Mouse (Mus musculus): ENCODE data around the gene Col25a1. TPM values are rescaled to one million over a fixed set of nuclear protein-coding genes. Genes with fewer than 3 reads are reported as not detected.

The Col25a1 gene
- polyA plus RNA-seq, 1 experiment from 2014 or later, result 2.6 TPM

DNA sequence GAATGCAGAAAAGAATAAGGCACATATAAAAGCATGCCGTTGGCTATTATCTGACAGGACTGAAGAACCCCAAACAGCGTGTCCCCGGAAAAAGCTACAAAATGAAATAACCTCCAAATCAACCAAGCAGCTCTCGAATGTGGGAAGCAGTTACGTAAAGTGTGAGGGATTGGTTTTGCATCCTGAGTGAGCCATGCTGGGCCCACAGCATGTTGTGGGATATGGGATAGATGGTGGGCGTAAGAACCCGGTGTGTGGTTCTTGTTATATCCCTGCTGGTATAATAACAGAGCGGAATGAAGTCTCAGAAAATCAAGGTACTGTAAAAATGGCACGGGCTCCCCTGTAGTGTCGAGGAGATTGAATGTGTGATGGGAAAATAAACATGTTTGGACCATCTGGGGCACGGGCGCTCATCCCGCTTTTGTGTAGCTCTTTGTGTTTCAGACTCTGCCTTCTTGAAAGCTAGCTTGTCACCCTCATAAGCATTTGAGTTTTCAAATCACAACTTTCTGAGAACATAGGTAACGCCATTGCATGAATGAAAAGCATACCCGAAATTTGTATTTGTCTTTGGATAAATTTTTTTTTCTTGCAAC, 225.4 kb downstream of the Col25a1 start:
- H3K4me2 ChIP-seq, result no peak overlapping the region
- no peaks in the 10 kb centered on the region for H3K27me3 ChIP-seq (replicated peaks)
- no peak overlapping the region for H3K9ac ChIP-seq
- H3K4me1 ChIP-seq (replicated peaks), result no peaks in the 10 kb centered on the region
- no peak overlapping the region for H3K27ac ChIP-seq (ENCODE audit: poor library complexity, severe bottlenecking)
- H3K36me3 ChIP-seq, result no peaks in the 10 kb centered on the region
- 83% methylated on average over 15 of the region's 15 CpGs for WGBS
- H3K9me3 ChIP-seq (replicated peaks), result no peaks in the 10 kb centered on the region
- no peak for ATAC-seq (ENCODE audit: insufficient number of reproducible peaks, low FRiP score)
- H3K4me3 ChIP-seq, result no peak overlapping the region

DNA sequence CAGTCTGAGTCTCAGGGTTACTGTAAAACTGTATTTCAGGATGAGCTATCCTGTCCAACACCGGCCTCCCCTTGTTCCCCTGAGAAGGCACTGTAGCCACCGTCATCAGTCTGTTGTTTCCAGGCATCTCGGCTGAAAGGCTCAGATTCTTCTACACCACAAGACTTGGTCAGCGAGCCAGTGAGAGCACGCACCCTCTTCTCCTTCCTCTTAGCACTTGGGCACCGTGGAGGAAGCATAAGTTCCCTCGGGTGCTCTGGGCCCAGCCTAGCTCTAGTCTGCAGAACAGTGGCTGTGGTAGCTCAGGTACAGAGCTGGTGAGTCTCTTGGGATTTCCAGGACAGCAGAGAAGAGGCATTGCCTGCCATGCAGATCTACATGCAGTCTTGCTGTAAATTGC, 229.5 kb downstream of the Col25a1 start:
- no peak overlapping the region for H3K27ac ChIP-seq (ENCODE audit: poor library complexity, severe bottlenecking)
- no peaks in the 10 kb centered on the region for H3K36me3 ChIP-seq
- no peak overlapping the region for H3K4me3 ChIP-seq
- no peak overlapping the region for H3K9ac ChIP-seq
- no peaks in the 10 kb centered on the region for H3K4me1 ChIP-seq (replicated peaks)
- no peaks in the 10 kb centered on the region for H3K9me3 ChIP-seq (replicated peaks)
- WGBS, result 73% methylated on average over 7 of the region's 7 CpGs
- H3K27me3 ChIP-seq (replicated peaks), result no peaks in the 10 kb centered on the region
- no peak for ATAC-seq (ENCODE audit: insufficient number of reproducible peaks, low FRiP score)
- H3K4me2 ChIP-seq, result no peak overlapping the region

GRCm38 (mm10) chr3:130361922-130362321, 230.6 kb downstream of the Col25a1 start:
- no peaks in the 10 kb centered on the region for H3K9me3 ChIP-seq (replicated peaks)
- no peaks in the 10 kb centered on the region for H3K36me3 ChIP-seq
- no peaks in the 10 kb centered on the region for H3K27me3 ChIP-seq (replicated peaks)
- no peak overlapping the region for H3K9ac ChIP-seq
- 64% methylated on average over 1 of the region's 1 CpGs for WGBS
- 0 out of 2 replicates have a peak, but pooled peaks cover under 1% of the 10 kb centered on the region for H3K4me1 ChIP-seq (replicated peaks)
- no peak overlapping the region for H3K4me2 ChIP-seq
- ATAC-seq (ENCODE audit: insufficient number of reproducible peaks, low FRiP score), result no peak
- no peak overlapping the region for H3K4me3 ChIP-seq
- no peak overlapping the region for H3K27ac ChIP-seq (ENCODE audit: poor library complexity, severe bottlenecking)

GRCm38 (mm10) chr3:130362797-130363367, 231.6 kb downstream of the Col25a1 start:
- WGBS, result 76% methylated on average over 7 of the region's 7 CpGs
- no peak overlapping the region for H3K4me2 ChIP-seq
- H3K4me3 ChIP-seq, result no peak overlapping the region
- no peaks in the 10 kb centered on the region for H3K36me3 ChIP-seq
- H3K27me3 ChIP-seq (replicated peaks), result no peaks in the 10 kb centered on the region
- H3K9me3 ChIP-seq (replicated peaks), result no peaks in the 10 kb centered on the region
- no peak overlapping the region for H3K9ac ChIP-seq
- ATAC-seq (ENCODE audit: insufficient number of reproducible peaks, low FRiP score), result no peak
- no peak overlapping the region for H3K27ac ChIP-seq (ENCODE audit: poor library complexity, severe bottlenecking)
- 0 out of 2 replicates have a peak, but pooled peaks cover 7% of the 10 kb centered on the region for H3K4me1 ChIP-seq (replicated peaks)

- Histone ChIP-seq H3K9me3 (replicated peaks) (no peaks in the 10 kb centered on the region), H3K27ac (ENCODE audit: poor library complexity, severe bottlenecking) (no peak overlapping the region), H3K4me2 (no peak overlapping the region), H3K9ac (no peak overlapping the region), H3K27me3 (replicated peaks) (no peaks in the 10 kb centered on the region), H3K4me1 (replicated peaks) (0 out of 2 replicates have a peak, but pooled peaks cover 12% of the 10 kb centered on the region), H3K36me3 (no peaks in the 10 kb centered on the region), H3K4me3 (no peak overlapping the region)
- WGBS, result 59% methylated on average over 8 of the region's 8 CpGs
- no peak for ATAC-seq (ENCODE audit: insufficient number of reproducible peaks, low FRiP score)
Measured at GRCm38 (mm10) chr3:130366917-130367610, 235.8 kb downstream of the Col25a1 start.

- Histone ChIP-seq H3K27ac (ENCODE audit: poor library complexity, severe bottlenecking) (no peak overlapping the region), H3K9ac (no peak overlapping the region), H3K9me3 (replicated peaks) (no peaks in the 10 kb centered on the region), H3K4me3 (no peak overlapping the region), H3K27me3 (replicated peaks) (no peaks in the 10 kb centered on the region), H3K4me2 (no peak overlapping the region), H3K4me1 (replicated peaks) (0 out of 2 replicates have a peak, but pooled peaks cover 17% of the 10 kb centered on the region), H3K36me3 (no peaks in the 10 kb centered on the region)
- 93% methylated on average over 4 of the region's 4 CpGs for WGBS
- no peak for ATAC-seq (ENCODE audit: insufficient number of reproducible peaks, low FRiP score)
Measured at GRCm38 (mm10) chr3:130368352-130368751, 237.1 kb downstream of the Col25a1 start.

DNA sequence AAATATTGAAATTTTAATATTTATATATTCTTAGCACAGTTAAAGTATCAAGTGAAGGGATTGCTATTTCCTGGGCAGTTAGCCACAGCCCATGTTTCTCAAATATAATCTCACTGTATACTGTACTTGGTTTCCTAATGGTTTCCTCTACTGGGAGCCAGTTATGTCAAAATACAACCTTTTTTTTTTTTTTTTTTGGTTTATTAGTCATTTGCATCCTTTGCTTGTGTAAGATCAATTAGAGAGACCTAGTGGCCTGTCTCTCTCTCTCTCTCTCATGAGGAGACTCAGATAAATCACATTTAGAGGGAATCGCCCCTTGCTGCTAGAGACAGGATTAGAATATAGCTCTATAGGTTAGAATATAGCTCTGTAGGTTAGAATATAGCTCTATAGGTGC, 237.8 kb downstream of the Col25a1 start:
- H3K36me3 ChIP-seq, result no peaks in the 10 kb centered on the region
- no peak overlapping the region for H3K4me2 ChIP-seq
- no peaks in the 10 kb centered on the region for H3K27me3 ChIP-seq (replicated peaks)
- WGBS, result 75% methylated on average over 1 of the region's 1 CpGs
- no peak overlapping the region for H3K4me3 ChIP-seq
- H3K27ac ChIP-seq (ENCODE audit: poor library complexity, severe bottlenecking), result no peak overlapping the region
- H3K4me1 ChIP-seq (replicated peaks), result 0 out of 2 replicates have a peak, but pooled peaks cover 19% of the 10 kb centered on the region
- H3K9ac ChIP-seq, result no peak overlapping the region
- no peaks in the 10 kb centered on the region for H3K9me3 ChIP-seq (replicated peaks)
- ATAC-seq (ENCODE audit: insufficient number of reproducible peaks, low FRiP score), result no peak

DNA sequence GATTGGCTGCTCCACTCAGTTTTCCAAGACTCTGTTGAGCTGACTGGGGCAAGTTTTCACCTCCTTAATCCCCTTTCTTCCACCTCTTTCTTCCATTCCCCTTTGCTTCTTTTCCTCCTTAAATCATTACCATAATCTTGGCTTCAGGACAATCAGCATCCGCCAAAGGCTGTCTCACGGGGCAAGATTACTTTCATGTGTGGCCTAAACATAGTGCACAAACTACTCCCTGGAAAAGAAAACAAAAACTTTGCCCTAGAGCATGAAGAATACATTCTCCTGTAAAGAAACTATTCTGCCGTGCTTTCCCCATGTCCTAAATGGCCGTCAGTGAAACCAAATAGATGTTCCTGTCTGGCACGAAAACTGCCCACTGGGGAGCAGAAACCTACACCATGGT, 238.9 kb downstream of the Col25a1 start:
- WGBS, result 74% methylated on average over 5 of the region's 5 CpGs

GRCm38 (mm10) chr3:130373145-130373544, 241.8 kb downstream of the Col25a1 start:
- 46% methylated on average over 7 of the region's 7 CpGs for WGBS
- no peak overlapping the region for H3K4me3 ChIP-seq
- H3K9me3 ChIP-seq (replicated peaks), result no peaks in the 10 kb centered on the region
- no peaks in the 10 kb centered on the region for H3K27me3 ChIP-seq (replicated peaks)
- no peak overlapping the region for H3K27ac ChIP-seq (ENCODE audit: poor library complexity, severe bottlenecking)
- no peaks in the 10 kb centered on the region for H3K36me3 ChIP-seq
- H3K9ac ChIP-seq, result no peak overlapping the region
- H3K4me1 ChIP-seq (replicated peaks), result 0 out of 2 replicates have a peak, but pooled peaks cover 12% of the 10 kb centered on the region
- no peak for ATAC-seq (ENCODE audit: insufficient number of reproducible peaks, low FRiP score)
- no peak overlapping the region for H3K4me2 ChIP-seq

More for the DNA sequence above, 238.9 kb downstream of the Col25a1 start:
- Histone ChIP-seq H3K27ac (ENCODE audit: poor library complexity, severe bottlenecking) (no peak overlapping the region), H3K9ac (no peak overlapping the region), H3K4me3 (no peak overlapping the region), H3K27me3 (replicated peaks) (no peaks in the 10 kb centered on the region), H3K36me3 (no peaks in the 10 kb centered on the region), H3K4me1 (replicated peaks) (0 out of 2 replicates have a peak, but pooled peaks cover 19% of the 10 kb centered on the region), H3K9me3 (replicated peaks) (no peaks in the 10 kb centered on the region), H3K4me2 (no peak overlapping the region)
- no peak for ATAC-seq (ENCODE audit: insufficient number of reproducible peaks, low FRiP score)

DNA sequence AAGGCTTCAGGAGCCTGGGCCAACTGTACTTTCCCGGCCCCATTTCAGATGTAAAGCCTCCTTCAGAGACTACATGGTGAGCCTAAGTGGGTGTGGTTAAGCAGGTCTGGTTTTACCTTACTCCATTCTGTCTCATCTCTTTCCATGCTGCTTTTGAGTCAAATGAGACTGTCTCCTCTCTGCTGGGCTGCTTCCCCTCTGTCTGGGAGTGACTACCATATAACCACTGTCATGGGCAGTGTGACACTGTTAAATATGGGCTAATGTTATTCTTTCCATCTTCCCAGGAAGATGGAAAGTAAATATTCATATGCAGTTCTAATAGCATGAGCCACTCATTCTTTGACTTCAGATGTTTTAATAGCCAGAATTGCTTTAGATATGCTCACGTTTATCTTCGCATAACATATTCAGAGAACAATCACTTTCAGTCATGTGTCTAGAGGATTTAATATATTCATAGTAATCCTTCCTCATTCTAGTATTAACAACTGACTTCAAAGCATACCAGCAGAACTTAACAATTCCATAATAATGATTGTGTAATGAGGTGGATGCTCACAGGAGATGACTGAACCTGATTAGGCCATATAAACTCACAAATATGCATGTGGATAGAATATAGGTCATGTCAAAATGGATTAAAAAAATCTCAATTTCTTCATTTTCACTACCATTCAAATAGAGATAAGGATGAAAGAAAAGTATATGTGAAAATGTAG, 243.5 kb downstream of the Col25a1 start:
- Histone ChIP-seq H3K4me3 (no peak overlapping the region), H3K27me3 (replicated peaks) (no peaks in the 10 kb centered on the region), H3K27ac (ENCODE audit: poor library complexity, severe bottlenecking) (no peak overlapping the region), H3K36me3 (no peaks in the 10 kb centered on the region), H3K4me2 (no peak overlapping the region), H3K4me1 (replicated peaks) (0 out of 2 replicates have a peak, but pooled peaks cover 10% of the 10 kb centered on the region), H3K9ac (no peak overlapping the region), H3K9me3 (replicated peaks) (no peaks in the 10 kb centered on the region)
- ATAC-seq (ENCODE audit: insufficient number of reproducible peaks, low FRiP score), result no peak
- WGBS, result 77% methylated on average over 3 of the region's 3 CpGs

GRCm38 (mm10) chr3:130377786-130378185, 246.5 kb downstream of the Col25a1 start:
- no peak overlapping the region for H3K27ac ChIP-seq (ENCODE audit: poor library complexity, severe bottlenecking)
- H3K9ac ChIP-seq, result no peak overlapping the region
- no peaks in the 10 kb centered on the region for H3K36me3 ChIP-seq
- no peak overlapping the region for H3K4me3 ChIP-seq
- 0 out of 2 replicates have a peak, but pooled peaks cover 4% of the 10 kb centered on the region for H3K27me3 ChIP-seq (replicated peaks)
- H3K9me3 ChIP-seq (replicated peaks), result no peaks in the 10 kb centered on the region
- WGBS, result 85% methylated on average over 5 of the region's 5 CpGs
- 0 out of 2 replicates have a peak, but pooled peaks cover 7% of the 10 kb centered on the region for H3K4me1 ChIP-seq (replicated peaks)
- no peak overlapping the region for H3K4me2 ChIP-seq
- no peak for ATAC-seq (ENCODE audit: insufficient number of reproducible peaks, low FRiP score)

Data from heart, embryonic 12.5 days (tissue).